Mouse (Mus musculus): Measurements from ENCODE around the gene Sec11a.

Gene Sec11a

GRCm38 (mm10) chr7:80860227-80860626, 87.4 kb downstream of the Sec11a start:
- DNase-seq (ENCODE audit: low read depth, low spot score) = peak; percentile 23

- peak; percentile 47 for DNase-seq (ENCODE audit: low read depth, low spot score)
Measured at GRCm38 (mm10) chr7:80857181-80857580, 90.4 kb downstream of the Sec11a start.

GRCm38 (mm10) chr7:80855316-80855715, 92.3 kb downstream of the Sec11a start:
- DNase-seq (ENCODE audit: low read depth, low spot score) = no peak
